Mouse (Mus musculus): ENCODE data around the gene Tmem205. TPM values are rescaled to one million over a fixed set of nuclear protein-coding genes. Genes with fewer than 3 reads are reported as not detected.

The Tmem205 gene
- polyA plus RNA-seq, 1 experiment from 2014 or later: 56.0 TPM

DNA sequence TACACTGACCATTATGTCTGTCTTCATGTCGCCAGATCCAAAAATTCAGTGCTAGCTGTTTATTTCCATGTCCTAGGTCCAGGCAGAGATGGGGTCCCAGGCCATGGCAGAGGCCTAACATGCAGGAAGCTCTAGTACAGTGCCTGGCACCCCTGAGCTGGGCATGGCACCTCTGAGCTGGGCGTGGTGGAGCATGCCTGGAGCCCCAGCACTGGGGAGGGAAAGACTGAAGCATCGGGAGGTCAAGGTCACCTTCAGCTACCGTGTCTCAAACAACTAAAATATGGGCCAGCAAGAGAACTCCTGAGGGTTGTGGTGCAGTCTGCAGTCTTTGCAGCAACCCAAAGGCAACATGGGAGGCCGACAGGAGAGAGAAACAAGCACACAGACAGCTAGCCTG lies 31.0 kb upstream of the Tmem205 start:
- no peaks in the 10 kb centered on the region for H3K9me3 ChIP-seq
- H3K27ac ChIP-seq: no peak overlapping the region
- WGBS: 81% methylated on average over 5 of the region's 5 CpGs
- H3K4me3 ChIP-seq: no peak overlapping the region
- no peak for ATAC-seq (ENCODE audit: insufficient number of reproducible peaks, low FRiP score, low TSS enrichment, low read depth)
- no peak overlapping the region for H3K9ac ChIP-seq
- H3K27me3 ChIP-seq: peaks cover 45% of the 10 kb centered on the region
- H3K4me2 ChIP-seq: no peak overlapping the region
- no peaks in the 10 kb centered on the region; the same call in 1 of the 2 replicates for H3K36me3 ChIP-seq
- peaks cover 38% of the 10 kb centered on the region for H3K4me1 ChIP-seq

DNA sequence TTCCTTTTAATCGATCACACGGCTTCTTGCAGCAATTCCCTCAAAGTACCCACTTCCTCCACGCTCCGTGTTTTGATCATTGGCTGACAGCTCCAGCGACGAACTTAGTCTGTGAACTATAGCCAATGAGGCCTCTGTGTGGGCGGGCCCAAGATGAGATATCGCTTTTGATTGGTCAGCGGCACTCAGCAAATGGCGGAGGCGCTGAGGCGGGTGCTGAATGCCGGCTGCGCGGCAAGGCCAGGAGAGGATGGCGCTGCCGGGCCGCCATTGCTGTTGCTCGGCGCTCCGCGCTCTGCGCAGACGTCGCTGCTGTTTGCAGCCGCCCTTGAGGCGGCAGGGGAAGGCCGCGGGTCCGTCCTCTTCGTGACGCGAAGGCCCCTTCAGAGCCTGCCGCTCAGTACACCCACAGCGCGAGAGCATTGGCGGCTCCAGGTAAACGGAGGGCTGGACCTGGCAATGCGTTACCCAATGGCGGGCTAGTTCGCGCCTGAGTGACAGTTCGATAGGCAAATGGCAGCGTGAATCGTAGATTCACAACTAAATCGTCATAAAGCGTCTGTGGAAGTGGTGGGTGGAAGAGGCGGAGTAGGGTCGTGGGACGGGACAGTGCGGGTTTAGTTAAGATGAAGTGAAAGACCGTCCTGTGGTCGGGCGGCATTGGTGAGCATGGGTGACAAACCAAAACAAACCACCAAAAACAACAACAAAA lies 28.4 kb upstream of the Tmem205 start, which contains the start of gene Swsap1:
Gene Swsap1, plus strand, starts transcription at position 186 of the 712 bp plus-strand sequence.
- Histone ChIP-seq H3K4me3 (peak within 1 kb of the TSS; percentile 79), H3K9ac (peak within 1 kb of the TSS; percentile 69)
- peak; percentile 98 for ATAC-seq (ENCODE audit: insufficient number of reproducible peaks, low FRiP score, low TSS enrichment, low read depth)

DNA sequence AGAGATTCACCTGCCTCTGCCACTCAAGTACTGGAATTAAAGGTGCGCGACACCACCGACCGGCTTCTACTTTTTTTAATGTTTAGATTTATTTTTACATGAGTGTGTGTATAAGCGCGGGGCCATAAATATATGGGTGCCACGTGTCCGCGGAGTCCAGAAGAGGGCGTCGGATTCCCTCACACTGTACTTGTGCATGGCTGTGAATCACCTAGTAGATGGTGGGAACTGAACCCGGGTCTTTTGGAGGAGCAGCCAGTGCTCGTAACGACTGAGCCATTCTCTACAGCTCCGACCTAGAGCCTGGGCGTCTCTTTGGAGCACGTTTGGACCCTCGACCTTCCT lies 27.8 kb upstream of the Tmem205 start:
- Histone ChIP-seq H3K9me3 (no peaks in the 10 kb centered on the region), H3K27me3 (peaks cover 14% of the 10 kb centered on the region), H3K4me1 (peaks cover 10% of the 10 kb centered on the region), H3K27ac (peak overlapping the region; percentile 92), H3K4me2 (peak overlapping the region; percentile 67), H3K9ac (no peak overlapping the region), H3K4me3 (peak overlapping the region; percentile 79), H3K36me3 (no peaks in the 10 kb centered on the region; the same call in 1 of the 2 replicates)
- WGBS: 1% methylated on average over 18 of the region's 18 CpGs
- peak; percentile 41 for ATAC-seq (ENCODE audit: insufficient number of reproducible peaks, low FRiP score, low TSS enrichment, low read depth)

More for the DNA sequence above, 28.4 kb upstream of the Tmem205 start, which contains the start of gene Swsap1:
- H3K27me3 ChIP-seq: peaks cover 19% of the 10 kb centered on the region
- no peaks in the 10 kb centered on the region; the same call in 1 of the 2 replicates for H3K36me3 ChIP-seq
- peak within 1 kb of the TSS; percentile 67 for H3K4me2 ChIP-seq
- H3K9me3 ChIP-seq: no peaks in the 10 kb centered on the region
- peak within 1 kb of the TSS; percentile 92 for H3K27ac ChIP-seq
- WGBS: under 1% methylated on average over 54 of the region's 54 CpGs
- peaks cover 13% of the 10 kb centered on the region for H3K4me1 ChIP-seq

GRCm38 (mm10) chr9:21954635-21955034 lies 27.3 kb upstream of the Tmem205 start:
- no peak overlapping the region for H3K4me3 ChIP-seq
- ATAC-seq (ENCODE audit: insufficient number of reproducible peaks, low FRiP score, low TSS enrichment, low read depth): no peak
- no peak overlapping the region for H3K4me2 ChIP-seq
- no peaks in the 10 kb centered on the region; the same call in 1 of the 2 replicates for H3K36me3 ChIP-seq
- H3K4me1 ChIP-seq: peaks cover 10% of the 10 kb centered on the region
- H3K9me3 ChIP-seq: no peaks in the 10 kb centered on the region
- H3K9ac ChIP-seq: no peak overlapping the region
- 80% methylated on average over 3 of the region's 3 CpGs for WGBS
- peaks cover 10% of the 10 kb centered on the region for H3K27me3 ChIP-seq
- H3K27ac ChIP-seq: no peak overlapping the region

DNA sequence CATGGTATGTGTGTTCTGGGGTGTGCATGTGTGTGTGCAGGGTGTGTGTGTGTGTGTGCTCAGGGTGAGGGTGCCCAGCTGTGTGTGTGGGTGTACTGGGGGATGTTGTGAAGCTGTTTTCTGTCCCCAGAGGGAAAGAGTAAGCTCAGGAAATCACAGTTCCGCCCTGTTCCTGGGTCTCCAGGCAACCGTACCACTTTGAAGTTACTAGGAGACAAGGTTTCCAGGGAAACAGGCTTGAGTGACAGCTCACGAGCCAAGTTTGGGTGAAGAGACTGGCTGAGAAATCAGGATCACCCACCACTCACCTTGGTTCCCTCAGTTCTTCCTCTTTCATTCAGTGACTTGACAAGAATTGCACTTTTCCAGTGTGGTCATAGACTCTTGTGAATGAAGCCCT lies 26.2 kb upstream of the Tmem205 start:
- Histone ChIP-seq H3K27ac (no peak overlapping the region), H3K9me3 (no peaks in the 10 kb centered on the region), H3K27me3 (peaks cover 5% of the 10 kb centered on the region), H3K4me2 (no peak overlapping the region), H3K36me3 (no peaks in the 10 kb centered on the region), H3K4me1 (peaks cover 10% of the 10 kb centered on the region), H3K4me3 (no peak overlapping the region), H3K9ac (no peak overlapping the region)
- 9% methylated on average over 3 of the region's 3 CpGs for WGBS
- ATAC-seq (ENCODE audit: insufficient number of reproducible peaks, low FRiP score, low TSS enrichment, low read depth): no peak

DNA sequence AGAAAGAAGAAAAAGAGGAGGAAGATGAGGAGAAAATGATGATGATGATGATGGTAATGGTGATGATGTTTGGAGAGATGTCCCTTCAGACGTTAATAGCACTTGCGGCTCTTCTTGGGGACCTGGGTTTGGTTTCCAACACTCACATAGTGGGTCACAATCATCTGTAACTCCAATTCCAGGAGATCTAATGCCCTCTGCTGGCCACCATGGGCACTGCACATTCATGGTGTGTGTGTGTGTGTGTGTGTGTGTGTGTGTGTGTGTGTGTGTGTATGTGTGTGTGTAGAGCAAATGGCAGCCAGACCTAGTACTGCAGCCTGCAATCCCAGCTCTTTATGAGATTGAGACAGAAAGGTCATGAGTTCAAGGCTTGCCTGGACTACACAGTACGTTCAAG lies 24.6 kb upstream of the Tmem205 start:
- Histone ChIP-seq H3K4me3 (no peak overlapping the region), H3K9ac (no peak overlapping the region), H3K9me3 (no peaks in the 10 kb centered on the region), H3K4me1 (peaks cover 14% of the 10 kb centered on the region), H3K27me3 (peaks cover 20% of the 10 kb centered on the region), H3K36me3 (no peaks in the 10 kb centered on the region), H3K27ac (no peak overlapping the region), H3K4me2 (no peak overlapping the region)
- no peak for ATAC-seq (ENCODE audit: insufficient number of reproducible peaks, low FRiP score, low TSS enrichment, low read depth)
- 80% methylated on average over 3 of the region's 3 CpGs for WGBS

- Histone ChIP-seq H3K27me3 (peaks cover 31% of the 10 kb centered on the region), H3K9me3 (no peaks in the 10 kb centered on the region), H3K27ac (no peak overlapping the region), H3K36me3 (no peaks in the 10 kb centered on the region), H3K4me3 (no peak overlapping the region), H3K4me2 (no peak overlapping the region), H3K9ac (no peak overlapping the region), H3K4me1 (peaks cover 7% of the 10 kb centered on the region)
- 18% methylated on average over 11 of the region's 11 CpGs for WGBS
- no peak for ATAC-seq (ENCODE audit: insufficient number of reproducible peaks, low FRiP score, low TSS enrichment, low read depth)
Measured at GRCm38 (mm10) chr9:21950322-21950721, 23.0 kb upstream of the Tmem205 start.

DNA sequence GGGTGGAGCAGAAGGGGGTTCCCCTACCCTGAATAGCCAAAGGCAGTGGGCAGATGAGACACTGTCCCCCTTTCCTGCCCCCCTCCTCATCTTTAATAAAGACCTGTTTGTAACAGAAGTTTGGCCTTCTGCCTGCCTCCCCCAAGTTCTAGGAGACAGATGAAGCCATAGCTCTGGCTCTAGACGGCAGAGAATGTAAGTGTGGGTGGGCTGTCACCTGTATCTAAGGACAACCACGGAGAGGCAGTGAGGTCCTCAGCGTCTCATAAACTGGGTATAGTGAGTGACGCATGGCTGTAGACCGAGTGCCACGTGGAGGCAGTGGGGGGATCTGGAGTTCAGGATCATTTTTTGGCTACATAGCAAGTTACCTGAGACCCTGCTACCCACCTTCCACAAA lies 21.4 kb upstream of the Tmem205 start:
- Histone ChIP-seq H3K4me2 (no peak overlapping the region), H3K27me3 (peaks cover 31% of the 10 kb centered on the region), H3K4me3 (no peak overlapping the region), H3K36me3 (no peaks in the 10 kb centered on the region), H3K27ac (no peak overlapping the region), H3K4me1 (peaks cover 4% of the 10 kb centered on the region), H3K9me3 (no peaks in the 10 kb centered on the region), H3K9ac (no peak overlapping the region)
- WGBS: 59% methylated on average over 6 of the region's 6 CpGs
- ATAC-seq (ENCODE audit: insufficient number of reproducible peaks, low FRiP score, low TSS enrichment, low read depth): no peak

DNA sequence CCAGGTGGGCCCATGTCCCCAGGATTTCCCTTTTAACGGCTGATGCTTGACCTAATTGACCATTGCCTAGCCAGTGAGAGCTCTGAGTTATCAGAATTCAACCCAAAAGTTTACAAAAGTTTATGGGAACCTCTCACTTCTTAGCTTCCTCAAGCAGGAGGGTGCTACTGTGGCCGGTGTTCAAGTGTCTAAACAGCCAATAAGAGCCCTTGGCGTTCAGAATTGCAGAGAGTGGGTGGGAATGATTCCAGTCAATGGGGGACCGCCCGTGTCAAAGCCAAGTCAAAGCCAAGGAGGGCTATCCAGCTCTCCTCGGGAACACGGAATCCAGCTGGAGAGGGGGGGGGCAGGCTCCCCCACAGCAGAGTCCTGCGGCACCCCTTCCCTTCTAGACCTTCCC lies 20.8 kb upstream of the Tmem205 start:
- Histone ChIP-seq H3K27me3 (peaks cover 35% of the 10 kb centered on the region), H3K9me3 (no peaks in the 10 kb centered on the region), H3K9ac (no peak overlapping the region), H3K36me3 (no peaks in the 10 kb centered on the region), H3K4me1 (peaks cover 4% of the 10 kb centered on the region), H3K4me2 (no peak overlapping the region), H3K4me3 (no peak overlapping the region), H3K27ac (no peak overlapping the region)
- WGBS: 53% methylated on average over 8 of the region's 8 CpGs
- ATAC-seq (ENCODE audit: insufficient number of reproducible peaks, low FRiP score, low TSS enrichment, low read depth): no peak

- peaks cover 35% of the 10 kb centered on the region for H3K27me3 ChIP-seq
- no peaks in the 10 kb centered on the region for H3K9me3 ChIP-seq
- H3K36me3 ChIP-seq: no peaks in the 10 kb centered on the region
- no peak overlapping the region for H3K4me2 ChIP-seq
- no peak for ATAC-seq (ENCODE audit: insufficient number of reproducible peaks, low FRiP score, low TSS enrichment, low read depth)
- 8% methylated on average over 28 of the region's 28 CpGs for WGBS
- peaks cover 4% of the 10 kb centered on the region for H3K4me1 ChIP-seq
- H3K27ac ChIP-seq: no peak overlapping the region
- H3K4me3 ChIP-seq: no peak overlapping the region
- H3K9ac ChIP-seq: no peak overlapping the region
Measured at GRCm38 (mm10) chr9:21947540-21948130, 20.3 kb upstream of the Tmem205 start.

- no peak overlapping the region for H3K4me3 ChIP-seq
- no peak overlapping the region for H3K9ac ChIP-seq
- no peak for ATAC-seq (ENCODE audit: insufficient number of reproducible peaks, low FRiP score, low TSS enrichment, low read depth)
- H3K4me2 ChIP-seq: no peak overlapping the region
- peaks cover 4% of the 10 kb centered on the region for H3K4me1 ChIP-seq
- WGBS: 16% methylated on average over 23 of the region's 23 CpGs
- no peak overlapping the region for H3K27ac ChIP-seq
- H3K27me3 ChIP-seq: peaks cover 33% of the 10 kb centered on the region
- no peaks in the 10 kb centered on the region; the same call in 1 of the 2 replicates for H3K36me3 ChIP-seq
- no peaks in the 10 kb centered on the region for H3K9me3 ChIP-seq
Measured at GRCm38 (mm10) chr9:21944267-21944666, 16.9 kb upstream of the Tmem205 start.

DNA sequence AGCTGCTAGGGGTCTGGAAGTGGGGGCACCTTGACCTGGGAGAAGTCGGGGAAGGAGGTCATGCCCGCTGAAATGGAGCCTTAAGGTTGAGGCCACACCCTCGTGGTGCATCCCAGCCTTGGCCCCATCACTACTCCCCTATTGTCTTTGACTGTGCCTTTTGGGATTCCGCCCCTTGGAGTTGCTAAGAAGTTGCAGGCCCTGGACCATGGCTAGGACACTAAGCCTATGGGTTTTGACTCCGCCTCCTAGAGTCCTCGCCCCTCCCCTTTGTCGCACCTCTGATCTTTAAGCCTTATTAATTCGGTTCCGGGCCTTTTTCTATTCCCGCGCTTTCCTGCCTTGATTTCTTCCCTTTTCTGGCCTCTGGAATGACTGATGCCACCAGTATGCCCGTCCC lies 16.3 kb upstream of the Tmem205 start:
- no peaks in the 10 kb centered on the region; the same call in 1 of the 2 replicates for H3K36me3 ChIP-seq
- peaks cover 4% of the 10 kb centered on the region for H3K4me1 ChIP-seq
- no peak overlapping the region for H3K4me3 ChIP-seq
- WGBS: 38% methylated on average over 12 of the region's 12 CpGs
- H3K9me3 ChIP-seq: no peaks in the 10 kb centered on the region
- no peak for ATAC-seq (ENCODE audit: insufficient number of reproducible peaks, low FRiP score, low TSS enrichment, low read depth)
- no peak overlapping the region for H3K4me2 ChIP-seq
- H3K9ac ChIP-seq: no peak overlapping the region
- H3K27me3 ChIP-seq: peaks cover 31% of the 10 kb centered on the region
- no peak overlapping the region for H3K27ac ChIP-seq

Measured in limb, embryonic 15.5 days (tissue).